8 mouse cellular contexts compared by ENCODE assay signal in the genomic region with DNA sequence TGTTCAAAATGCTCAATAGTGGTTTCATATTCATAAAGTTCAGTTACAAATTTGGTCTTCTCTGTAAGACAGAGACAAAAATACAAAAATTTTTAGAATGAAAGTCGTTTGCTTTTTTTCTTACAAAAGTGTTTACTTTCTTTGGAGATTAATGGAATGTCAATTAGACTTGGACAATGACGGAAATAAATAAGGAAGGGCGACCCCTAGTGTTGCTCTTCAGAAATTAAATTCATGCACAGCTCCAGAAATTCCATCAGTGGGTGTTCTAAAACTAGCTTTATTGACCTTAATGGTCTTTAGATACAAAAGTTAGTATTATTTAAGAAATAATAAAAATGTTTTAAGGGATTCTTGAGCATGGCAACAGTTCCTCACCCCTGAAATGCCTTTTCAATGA.
DNase-seq lines count a peak whose midpoint lies in the region; ATAC-seq and TF ChIP-seq lines count a peak whose summit lies in the region.
"Had no signal": no experiment of that assay in that cellular context is flagged by ENCODE, and none has a peak within 500 bp of the region (broad histone marks: within the 10 kb centered on the region; RNA-seq: fewer than 3 reads in every experiment).

No protein-coding gene starts in this region.

- TF ChIP-seq CTCF in intestine, postnatal 0 days (IDR thresholded peaks at IDR 0.05; ENCODE audit: low read depth), result peak; percentile 68

- no peak overlapping the region for H3K4me3 ChIP-seq in intestine, postnatal 0 days (ENCODE audit: low read depth, low read length)
- no peak overlapping the region for H3K4me3 ChIP-seq in intestine, embryonic 15.5 days (replicated peaks)
- H3K4me3 ChIP-seq: embryonic facial prominence, embryonic 12.5 days had no signal

- no peak for ATAC-seq in intestine, postnatal 0 days
- no peak for ATAC-seq in intestine, embryonic 15.5 days

- H3K9ac ChIP-seq in intestine, postnatal 0 days (ENCODE audit: low read depth, low read length), result no peak overlapping the region
- H3K9ac ChIP-seq in intestine, embryonic 15.5 days, result no peak overlapping the region
- H3K9ac ChIP-seq: embryonic facial prominence, embryonic 12.5 days had no signal

- no peak overlapping the region for H3K4me2 ChIP-seq in intestine, postnatal 0 days (replicated peaks; ENCODE audit: low read depth)
- no peak overlapping the region for H3K4me2 ChIP-seq in intestine, embryonic 15.5 days (replicated peaks)
- H3K4me2 ChIP-seq: embryonic facial prominence, embryonic 12.5 days had no signal

- peak; percentile 8 for DNase-seq in urinary bladder, postnatal 25 days (ENCODE audit: low spot score)
- DNase-seq in urinary bladder, postnatal 36 days (ENCODE audit: low spot score in 2 of 2), result no peak
- peak; percentile 37 for DNase-seq in forelimb bud, embryonic 11.5 days (ENCODE audit: low read depth, low spot score)
- DNase-seq in thymus, postnatal 36 days, result no peak
- no peak for DNase-seq in gastrocnemius, adult 8-10 months (ENCODE audit: low spot score in 2 of 2)

- no peaks in the 10 kb centered on the region for H3K27me3 ChIP-seq in intestine, postnatal 0 days (replicated peaks; ENCODE audit: control insufficient read depth, insufficient read depth, low read length)
- H3K27me3 ChIP-seq in intestine, embryonic 15.5 days (replicated peaks), result no peaks in the 10 kb centered on the region
- H3K27me3 ChIP-seq: embryonic facial prominence, embryonic 12.5 days had no signal

- 2% methylated on average over 3 of the region's 3 CpGs for WGBS in intestine, postnatal 0 days
- 7% methylated on average over 3 of the region's 3 CpGs for WGBS in intestine, embryonic 15.5 days

- no peak overlapping the region for H3K27ac ChIP-seq in intestine, postnatal 0 days (ENCODE audit: low read depth, low read length)
- no peak overlapping the region for H3K27ac ChIP-seq in intestine, embryonic 15.5 days
- H3K27ac ChIP-seq: embryonic facial prominence, embryonic 12.5 days had no signal

- no peaks in the 10 kb centered on the region for H3K4me1 ChIP-seq in intestine, postnatal 0 days (replicated peaks; ENCODE audit: control insufficient read depth, insufficient read depth, low read length)
- H3K4me1 ChIP-seq in intestine, embryonic 15.5 days (replicated peaks), result no peaks in the 10 kb centered on the region
- H3K4me1 ChIP-seq: embryonic facial prominence, embryonic 12.5 days had no signal

- no peaks in the 10 kb centered on the region for H3K36me3 ChIP-seq in intestine, postnatal 0 days (ENCODE audit: control insufficient read depth, insufficient read depth)
- H3K36me3 ChIP-seq in intestine, embryonic 15.5 days, result no peaks in the 10 kb centered on the region
- H3K36me3 ChIP-seq: embryonic facial prominence, embryonic 12.5 days had no signal

- H3K9me3 ChIP-seq in intestine, postnatal 0 days (ENCODE audit: control insufficient read depth), result no peaks in the 10 kb centered on the region
- no peaks in the 10 kb centered on the region for H3K9me3 ChIP-seq in intestine, embryonic 15.5 days
- H3K9me3 ChIP-seq: embryonic facial prominence, embryonic 12.5 days had no signal

Comparison
In these comparisons a context has a peak if more than half of its experiments do, and no peak if none do; other contexts are left out.
1. DNase-seq: peak in urinary bladder, postnatal 25 days (single experiment) and forelimb bud, embryonic 11.5 days (single experiment); none in urinary bladder, postnatal 36 days (0 of 2), thymus, postnatal 36 days (0 of 2) and gastrocnemius, adult 8-10 months (0 of 2).